ENCODE assay signal across 8 mouse cellular contexts in genomic region chr4:108144880-108145279, GRCm38 (mm10). TPM values are rescaled to one million over a fixed set of nuclear protein-coding genes. Genes with fewer than 3 reads are reported as not detected.
DNase-seq lines count a peak whose midpoint lies in the region; ATAC-seq and TF ChIP-seq lines count a peak whose summit lies in the region.

TSS of gene Scp2 (minus strand) at chr4:108144998.

- no peaks in the 10 kb centered on the region for H3K9me3 ChIP-seq in lung, postnatal 0 days (ENCODE audit: low read length)
- 0 out of 2 replicates have a peak, but pooled peaks cover 3% of the 10 kb centered on the region for H3K9me3 ChIP-seq in embryonic facial prominence, embryonic 14.5 days (ENCODE audit: control insufficient read depth, low read length)
- H3K9me3 ChIP-seq in heart, embryonic 16.5 days (replicated peaks; ENCODE audit: control insufficient read depth, low read length): peaks cover 4% of the 10 kb centered on the region
- no peaks in the 10 kb centered on the region for H3K9me3 ChIP-seq in midbrain, embryonic 15.5 days

- WGBS in lung, postnatal 0 days: 76% methylated on average over 1 of the region's 1 CpGs
- WGBS in embryonic facial prominence, embryonic 14.5 days: 89% methylated on average over 1 of the region's 1 CpGs
- 85% methylated on average over 1 of the region's 1 CpGs for WGBS in heart, embryonic 16.5 days
- 95% methylated on average over 1 of the region's 1 CpGs for WGBS in midbrain, embryonic 15.5 days

- TF ChIP-seq EP300 in lung, postnatal 0 days (IDR thresholded peaks at IDR 0.05): no peak

- H3K36me3 ChIP-seq in lung, postnatal 0 days (ENCODE audit: insufficient read depth, low read length): no peaks in the 10 kb centered on the region
- H3K36me3 ChIP-seq in embryonic facial prominence, embryonic 14.5 days (ENCODE audit: control insufficient read depth, insufficient read depth, low read length): no peaks in the 10 kb centered on the region
- no peaks in the 10 kb centered on the region for H3K36me3 ChIP-seq in heart, embryonic 16.5 days (ENCODE audit: control insufficient read depth, insufficient read depth)
- H3K36me3 ChIP-seq in midbrain, embryonic 15.5 days (replicated peaks): no peaks in the 10 kb centered on the region

- H3K4me1 ChIP-seq in lung, postnatal 0 days (ENCODE audit: insufficient read depth, low read depth, low read length): no peaks in the 10 kb centered on the region
- no peaks in the 10 kb centered on the region for H3K4me1 ChIP-seq in embryonic facial prominence, embryonic 14.5 days (ENCODE audit: control insufficient read depth, insufficient read depth, low read length)
- no peaks in the 10 kb centered on the region for H3K4me1 ChIP-seq in heart, embryonic 16.5 days (ENCODE audit: control insufficient read depth, insufficient read depth, low read length)
- no peaks in the 10 kb centered on the region for H3K4me1 ChIP-seq in midbrain, embryonic 15.5 days

- ATAC-seq in lung, postnatal 0 days: no peak
- no peak for ATAC-seq in embryonic facial prominence, embryonic 14.5 days (ENCODE audit: low read depth)
- no peak for ATAC-seq in heart, embryonic 16.5 days (replicated peaks; ENCODE audit: extremely low read depth, insufficient read depth, low FRiP score)
- no peak for ATAC-seq in midbrain, embryonic 15.5 days (replicated peaks)
- ATAC-seq in frontal cortex, adult (ENCODE audit: low TSS enrichment): no peak

- no peak for DNase-seq in lung, postnatal 0 days (ENCODE audit: low spot score)
- no peak for DNase-seq in lung, postnatal 14 days
- no peak for DNase-seq in embryonic facial prominence, embryonic 14.5 days (ENCODE audit: low spot score)
- DNase-seq in layer of hippocampus, postnatal 36 days: no peak
- no peak for DNase-seq in thymus, postnatal 10 days (ENCODE audit: low spot score in 2 of 2)

- no peak within 1 kb of the TSS for H3K4me3 ChIP-seq in lung, postnatal 0 days (ENCODE audit: low read depth, low read length)
- no peak within 1 kb of the TSS for H3K4me3 ChIP-seq in embryonic facial prominence, embryonic 14.5 days (ENCODE audit: low read depth, low read length)
- no peak within 1 kb of the TSS for H3K4me3 ChIP-seq in heart, embryonic 16.5 days (ENCODE audit: low read length)
- no peak within 1 kb of the TSS for H3K4me3 ChIP-seq in midbrain, embryonic 15.5 days

- H3K9ac ChIP-seq in lung, postnatal 0 days (replicated peaks; ENCODE audit: low read depth): no peak within 1 kb of the TSS
- no peak within 1 kb of the TSS for H3K9ac ChIP-seq in embryonic facial prominence, embryonic 14.5 days (ENCODE audit: low read depth, low read length)
- no peak within 1 kb of the TSS for H3K9ac ChIP-seq in heart, embryonic 16.5 days (ENCODE audit: low read length)
- no peak within 1 kb of the TSS for H3K9ac ChIP-seq in midbrain, embryonic 15.5 days

- H3K4me2 ChIP-seq in lung, postnatal 0 days (replicated peaks; ENCODE audit: low read depth, low read length): no peak within 1 kb of the TSS
- H3K4me2 ChIP-seq in embryonic facial prominence, embryonic 14.5 days (ENCODE audit: low read depth, low read length): no peak within 1 kb of the TSS
- H3K4me2 ChIP-seq in heart, embryonic 16.5 days (ENCODE audit: low read depth, low read length): no peak within 1 kb of the TSS
- no peak within 1 kb of the TSS for H3K4me2 ChIP-seq in midbrain, embryonic 15.5 days

- no peak within 1 kb of the TSS for H3K27ac ChIP-seq in lung, postnatal 0 days (ENCODE audit: low read length)
- H3K27ac ChIP-seq in embryonic facial prominence, embryonic 14.5 days (replicated peaks; ENCODE audit: low read depth, low read length): no peak within 1 kb of the TSS
- no peak within 1 kb of the TSS for H3K27ac ChIP-seq in heart, embryonic 16.5 days (ENCODE audit: low read length)
- H3K27ac ChIP-seq in midbrain, embryonic 15.5 days: no peak within 1 kb of the TSS

- no peaks in the 10 kb centered on the region for H3K27me3 ChIP-seq in lung, postnatal 0 days (replicated peaks; ENCODE audit: insufficient read depth, low read length)
- H3K27me3 ChIP-seq in embryonic facial prominence, embryonic 14.5 days (replicated peaks; ENCODE audit: control insufficient read depth, insufficient read depth, low read length): no peaks in the 10 kb centered on the region
- no peaks in the 10 kb centered on the region for H3K27me3 ChIP-seq in heart, embryonic 16.5 days (ENCODE audit: control insufficient read depth, insufficient read depth, low read length)
- H3K27me3 ChIP-seq in midbrain, embryonic 15.5 days (replicated peaks): no peaks in the 10 kb centered on the region

- no peak for TF ChIP-seq CTCF in lung, postnatal 0 days (IDR thresholded peaks at IDR 0.05)

RNA-seq across cellular contexts. Expression of gene Scp2, which starts in this region (rescaled TPM):
- polyA plus RNA-seq in lung, postnatal 0 days (2015; fragmentation: Nextera tagmentation; extraction: Ambion mirVana): 495 and 532 TPM in 2 replicates
- 199 and 200 TPM in 2 replicates for polyA plus RNA-seq in embryonic facial prominence, embryonic 14.5 days (2014; fragmentation: Nextera tagmentation; extraction: Ambion mirVana)
- 189 and 200 TPM in 2 replicates for polyA plus RNA-seq in heart, embryonic 16.5 days (2015; fragmentation: Nextera tagmentation; extraction: Ambion mirVana)
- 100 to 1,000 TPM in 1 of 2 experiments, 10 to 100 TPM in 1; 95.5 to 103 TPM for total RNA-seq in layer of hippocampus, postnatal 36 days (2021)
- polyA plus RNA-seq in midbrain, embryonic 15.5 days (2015; fragmentation: Nextera tagmentation; extraction: Ambion mirVana): 189 and 198 TPM in 2 replicates
